ENCODE assay signal across 9 mouse cellular contexts in genomic region chr10:80384115-80384639, GRCm38 (mm10). TPM values are rescaled to one million over a fixed set of nuclear protein-coding genes. Genes with fewer than 3 reads are reported as not detected.
DNase-seq lines count a peak whose midpoint lies in the region; ATAC-seq lines count a peak whose summit lies in the region.
"Had no signal": no experiment of that assay in that cellular context is flagged by ENCODE, and none has a peak within 500 bp of the region (broad histone marks: within the 10 kb centered on the region; RNA-seq: fewer than 3 reads in every experiment).

No protein-coding gene starts in this region.

- H3K27ac ChIP-seq in intestine, embryonic 14.5 days (ENCODE audit: low read depth), result no peak overlapping the region
- no peak overlapping the region for H3K27ac ChIP-seq in intestine, embryonic 16.5 days (ENCODE audit: low read length)
- no peak overlapping the region for H3K27ac ChIP-seq in embryonic facial prominence, embryonic 13.5 days
- H3K27ac ChIP-seq in intestine, embryonic 15.5 days, result no peak overlapping the region
- peak overlapping the region; percentile 98 for H3K27ac ChIP-seq in midbrain, embryonic 16.5 days (ENCODE audit: low read length)

- no peaks in the 10 kb centered on the region for H3K27me3 ChIP-seq in intestine, embryonic 14.5 days (replicated peaks; ENCODE audit: control insufficient read depth, insufficient read depth, low read length)
- H3K27me3 ChIP-seq in intestine, embryonic 16.5 days (replicated peaks; ENCODE audit: control insufficient read depth, insufficient read depth, low read length), result no peaks in the 10 kb centered on the region
- H3K27me3 ChIP-seq in embryonic facial prominence, embryonic 13.5 days, result no peaks in the 10 kb centered on the region
- H3K27me3 ChIP-seq in intestine, embryonic 15.5 days (replicated peaks), result no peaks in the 10 kb centered on the region
- H3K27me3 ChIP-seq in midbrain, embryonic 16.5 days (ENCODE audit: control insufficient read depth, insufficient read depth, low read depth, low read length), result no peaks in the 10 kb centered on the region

- no peak overlapping the region for H3K4me3 ChIP-seq in intestine, embryonic 14.5 days (ENCODE audit: low read depth, low read length)
- no peak overlapping the region for H3K4me3 ChIP-seq in intestine, embryonic 16.5 days (ENCODE audit: low read length)
- H3K4me3 ChIP-seq in embryonic facial prominence, embryonic 13.5 days, result peak overlapping the region; percentile 91
- no peak overlapping the region for H3K4me3 ChIP-seq in intestine, embryonic 15.5 days (replicated peaks)
- peak overlapping the region; percentile 97 for H3K4me3 ChIP-seq in midbrain, embryonic 16.5 days (ENCODE audit: low read depth, low read length)

- H3K36me3 ChIP-seq in intestine, embryonic 14.5 days (ENCODE audit: control insufficient read depth, insufficient read depth, low read length), result peaks cover 44% of the 10 kb centered on the region
- H3K36me3 ChIP-seq in intestine, embryonic 16.5 days (ENCODE audit: control insufficient read depth, insufficient read depth, low read length), result peaks cover 17% of the 10 kb centered on the region
- peaks cover 57% of the 10 kb centered on the region for H3K36me3 ChIP-seq in embryonic facial prominence, embryonic 13.5 days
- peaks cover 25% of the 10 kb centered on the region for H3K36me3 ChIP-seq in intestine, embryonic 15.5 days
- peaks cover 40% of the 10 kb centered on the region for H3K36me3 ChIP-seq in midbrain, embryonic 16.5 days (ENCODE audit: control insufficient read depth, insufficient read depth, low read length)

- H3K9ac ChIP-seq in intestine, embryonic 14.5 days (ENCODE audit: low read length), result no peak overlapping the region
- H3K9ac ChIP-seq in intestine, embryonic 16.5 days (ENCODE audit: low read depth, low read length), result no peak overlapping the region
- H3K9ac ChIP-seq in embryonic facial prominence, embryonic 13.5 days, result peak overlapping the region; percentile 98
- no peak overlapping the region for H3K9ac ChIP-seq in intestine, embryonic 15.5 days
- H3K9ac ChIP-seq in midbrain, embryonic 16.5 days (ENCODE audit: low read depth, low read length), result peak overlapping the region; percentile 100

- H3K4me1 ChIP-seq in intestine, embryonic 14.5 days (replicated peaks; ENCODE audit: control insufficient read depth, insufficient read depth, low read length), result peaks cover 31% of the 10 kb centered on the region
- H3K4me1 ChIP-seq in intestine, embryonic 16.5 days (ENCODE audit: control insufficient read depth, insufficient read depth, low read length), result peaks cover 37% of the 10 kb centered on the region
- peaks cover 41% of the 10 kb centered on the region for H3K4me1 ChIP-seq in embryonic facial prominence, embryonic 13.5 days
- H3K4me1 ChIP-seq in intestine, embryonic 15.5 days (replicated peaks), result peaks cover 37% of the 10 kb centered on the region
- peaks cover 35% of the 10 kb centered on the region for H3K4me1 ChIP-seq in midbrain, embryonic 16.5 days (ENCODE audit: control insufficient read depth, insufficient read depth, low read length)

- 82% methylated on average over 4 of the region's 4 CpGs for WGBS in intestine, embryonic 14.5 days
- 87% methylated on average over 4 of the region's 4 CpGs for WGBS in intestine, embryonic 16.5 days
- 83% methylated on average over 4 of the region's 4 CpGs for WGBS in embryonic facial prominence, embryonic 13.5 days
- WGBS in intestine, embryonic 15.5 days, result 91% methylated on average over 4 of the region's 4 CpGs
- 78% methylated on average over 4 of the region's 4 CpGs for WGBS in midbrain, embryonic 16.5 days

- no peak for DNase-seq in intestine, embryonic 14.5 days (ENCODE audit: low spot score)
- DNase-seq in right cerebral cortex, postnatal 36 days (ENCODE audit: low spot score in 2 of 2), result no peak
- DNase-seq in thymus, adult 18-20 months, result no peak
- DNase-seq in B cell, adult 2 months, result no peak
- DNase-seq: cerebellum, postnatal 36 days had no signal

- no peak for ATAC-seq in intestine, embryonic 14.5 days (replicated peaks; ENCODE audit: low FRiP score, low TSS enrichment, low read depth)
- ATAC-seq in intestine, embryonic 16.5 days, result no peak
- ATAC-seq in embryonic facial prominence, embryonic 13.5 days (ENCODE audit: insufficient number of reproducible peaks, insufficient read depth, low FRiP score, low TSS enrichment, low read depth), result no peak
- ATAC-seq in intestine, embryonic 15.5 days, result no peak
- no peak for ATAC-seq in midbrain, embryonic 16.5 days

- peak overlapping the region; percentile 74 for H3K4me2 ChIP-seq in intestine, embryonic 14.5 days (ENCODE audit: low read length)
- no peak overlapping the region for H3K4me2 ChIP-seq in intestine, embryonic 16.5 days (ENCODE audit: low read depth, low read length)
- H3K4me2 ChIP-seq in embryonic facial prominence, embryonic 13.5 days, result peak overlapping the region; percentile 92
- peak overlapping the region; percentile 85 for H3K4me2 ChIP-seq in intestine, embryonic 15.5 days (replicated peaks)
- H3K4me2 ChIP-seq in midbrain, embryonic 16.5 days (ENCODE audit: low read length), result peak overlapping the region; percentile 95

- no peaks in the 10 kb centered on the region for H3K9me3 ChIP-seq in intestine, embryonic 14.5 days (ENCODE audit: control insufficient read depth, low read length)
- no peaks in the 10 kb centered on the region for H3K9me3 ChIP-seq in intestine, embryonic 16.5 days (ENCODE audit: control insufficient read depth, low read length)
- H3K9me3 ChIP-seq in embryonic facial prominence, embryonic 13.5 days, result no peaks in the 10 kb centered on the region
- no peaks in the 10 kb centered on the region for H3K9me3 ChIP-seq in intestine, embryonic 15.5 days
- H3K9me3 ChIP-seq in midbrain, embryonic 16.5 days (replicated peaks; ENCODE audit: control insufficient read depth, low read length, poor library complexity, severe bottlenecking), result no peaks in the 10 kb centered on the region

RNA-seq across cellular contexts. Expression of gene Mex3d, which starts 3.3 kb away (rescaled TPM):
- 5.3 and 6.7 TPM in 2 replicates for polyA plus RNA-seq in intestine, embryonic 14.5 days (2014; fragmentation: Nextera tagmentation; extraction: Ambion mirVana)
- 1.9 and 2.7 TPM in 2 replicates for polyA plus RNA-seq in intestine, embryonic 16.5 days (2015; fragmentation: Nextera tagmentation; extraction: Ambion mirVana)
- polyA plus RNA-seq in embryonic facial prominence, embryonic 13.5 days (2015; fragmentation: Nextera tagmentation; extraction: Ambion mirVana), result 8.9 and 10.4 TPM in 2 replicates
- 5.5 and 6.9 TPM in 2 replicates for polyA plus RNA-seq in intestine, embryonic 15.5 days (2015; fragmentation: Nextera tagmentation; extraction: Ambion mirVana)
- polyA plus RNA-seq in midbrain, embryonic 16.5 days (2015; fragmentation: Nextera tagmentation; extraction: Ambion mirVana), result 13.6 and 15.0 TPM in 2 replicates

RNA-seq across cellular contexts. Expression of gene Mbd3, which starts 15.2 kb away (rescaled TPM):
- 203 and 206 TPM in 2 replicates for polyA plus RNA-seq in intestine, embryonic 14.5 days (2014; fragmentation: Nextera tagmentation; extraction: Ambion mirVana)
- polyA plus RNA-seq in intestine, embryonic 16.5 days (2015; fragmentation: Nextera tagmentation; extraction: Ambion mirVana), result 133 and 144 TPM in 2 replicates
- 263 and 297 TPM in 2 replicates for polyA plus RNA-seq in embryonic facial prominence, embryonic 13.5 days (2015; fragmentation: Nextera tagmentation; extraction: Ambion mirVana)
- 180 and 201 TPM in 2 replicates for polyA plus RNA-seq in intestine, embryonic 15.5 days (2015; fragmentation: Nextera tagmentation; extraction: Ambion mirVana)
- 174 and 188 TPM in 2 replicates for polyA plus RNA-seq in midbrain, embryonic 16.5 days (2015; fragmentation: Nextera tagmentation; extraction: Ambion mirVana)

RNA-seq across cellular contexts. Expression of gene Uqcr11, which starts 22.5 kb away (rescaled TPM):
- polyA plus RNA-seq in intestine, embryonic 14.5 days (2014; fragmentation: Nextera tagmentation; extraction: Ambion mirVana), result 941 and 1,108 TPM in 2 replicates
- polyA plus RNA-seq in intestine, embryonic 16.5 days (2015; fragmentation: Nextera tagmentation; extraction: Ambion mirVana), result 1,179 and 1,252 TPM in 2 replicates
- 447 and 479 TPM in 2 replicates for polyA plus RNA-seq in embryonic facial prominence, embryonic 13.5 days (2015; fragmentation: Nextera tagmentation; extraction: Ambion mirVana)
- 890 and 1,161 TPM in 2 replicates for polyA plus RNA-seq in intestine, embryonic 15.5 days (2015; fragmentation: Nextera tagmentation; extraction: Ambion mirVana)
- polyA plus RNA-seq in midbrain, embryonic 16.5 days (2015; fragmentation: Nextera tagmentation; extraction: Ambion mirVana), result 455 and 532 TPM in 2 replicates

RNA-seq across cellular contexts. Expression of gene Plk5, which starts 27.9 kb away (rescaled TPM):
- polyA plus RNA-seq in intestine, embryonic 14.5 days (2014; fragmentation: Nextera tagmentation; extraction: Ambion mirVana), result 0.22 and 0.32 TPM in 2 replicates
- 0.39 and 0.64 TPM in 2 replicates for polyA plus RNA-seq in intestine, embryonic 16.5 days (2015; fragmentation: Nextera tagmentation; extraction: Ambion mirVana)
- polyA plus RNA-seq in embryonic facial prominence, embryonic 13.5 days (2015; fragmentation: Nextera tagmentation; extraction: Ambion mirVana), result 1.8 and 2.6 TPM in 2 replicates
- polyA plus RNA-seq in intestine, embryonic 15.5 days (2015; fragmentation: Nextera tagmentation; extraction: Ambion mirVana), result 0.32 and 0.63 TPM in 2 replicates
- 9.6 and 11.0 TPM in 2 replicates for polyA plus RNA-seq in midbrain, embryonic 16.5 days (2015; fragmentation: Nextera tagmentation; extraction: Ambion mirVana)

RNA-seq across cellular contexts. Expression of gene Adamtsl5, which starts 36.0 kb away (rescaled TPM):
- 8.1 and 8.7 TPM in 2 replicates for polyA plus RNA-seq in intestine, embryonic 14.5 days (2014; fragmentation: Nextera tagmentation; extraction: Ambion mirVana)
- 28.2 and 37.2 TPM in 2 replicates for polyA plus RNA-seq in intestine, embryonic 16.5 days (2015; fragmentation: Nextera tagmentation; extraction: Ambion mirVana)
- polyA plus RNA-seq in embryonic facial prominence, embryonic 13.5 days (2015; fragmentation: Nextera tagmentation; extraction: Ambion mirVana), result 3.2 and 4.3 TPM in 2 replicates
- 19.3 and 20.4 TPM in 2 replicates for polyA plus RNA-seq in intestine, embryonic 15.5 days (2015; fragmentation: Nextera tagmentation; extraction: Ambion mirVana)
- 0.38 and 0.40 TPM in 2 replicates for polyA plus RNA-seq in midbrain, embryonic 16.5 days (2015; fragmentation: Nextera tagmentation; extraction: Ambion mirVana)

Comparison
In these comparisons a context has a peak if more than half of its experiments do, and no peak if none do; other contexts are left out.
1. H3K4me3 ChIP-seq: peak in embryonic facial prominence, embryonic 13.5 days (single experiment) and midbrain, embryonic 16.5 days (single experiment); none in intestine, embryonic 14.5 days (single experiment), intestine, embryonic 16.5 days (single experiment) and intestine, embryonic 15.5 days (single experiment).
2. H3K9ac ChIP-seq: peak in embryonic facial prominence, embryonic 13.5 days (single experiment) and midbrain, embryonic 16.5 days (single experiment); none in intestine, embryonic 14.5 days (single experiment), intestine, embryonic 16.5 days (single experiment) and intestine, embryonic 15.5 days (single experiment).